Mouse (Mus musculus) liver, embryonic 15.5 days (tissue): ENCODE measurements around the gene Jkamp. TPM values are rescaled to one million over a fixed set of nuclear protein-coding genes. Genes with fewer than 3 reads are reported as not detected.

Experiments used
- ATAC-seq: fragments of 200-750 bp; cut with Nextera tagmentation; 2 replicates; pipeline ENCODE4 v1.8.0; 2017; ENCODE audit warnings: moderate number of reproducible peaks, mild to moderate bottlenecking, moderate library complexity; ENCODE audit not compliant: insufficient read depth
- H3K27ac ChIP-seq: fragments of 300-500 bp; sonication (generic); replicated peaks from 2 replicates; pipeline ENCODE4 v1.5.1; 2015; ENCODE audit warnings: mild to moderate bottlenecking, inconsistent platforms
- H3K27me3 ChIP-seq: fragments of 300-500 bp; sonication (generic); 2 replicates; pipeline ENCODE4 v1.6.1; 2015; ENCODE audit warnings: mild to moderate bottlenecking, inconsistent platforms
- H3K36me3 ChIP-seq: fragments of 300-500 bp; sonication (generic); replicated peaks from 2 replicates; pipeline ENCODE4 v1.6.1; 2015; ENCODE audit warnings: moderate library complexity, mild to moderate bottlenecking, inconsistent platforms
- H3K4me1 ChIP-seq: fragments of 300-500 bp; sonication (generic); replicated peaks from 2 replicates; pipeline ENCODE4 v1.6.1; 2015; ENCODE audit warnings: inconsistent platforms
- H3K4me2 ChIP-seq: fragments of 300-500 bp; sonication (generic); 2 replicates; pipeline ENCODE4 v1.6.1; 2015; ENCODE audit warnings: moderate library complexity, mild to moderate bottlenecking, inconsistent platforms
- H3K4me3 ChIP-seq: fragments of 300-500 bp; sonication (generic); replicated peaks from 2 replicates; pipeline ENCODE4 v1.5.1; 2015; ENCODE audit warnings: mild to moderate bottlenecking, inconsistent platforms
- H3K9ac ChIP-seq: fragments of 300-500 bp; sonication (generic); 2 replicates; pipeline ENCODE4 v1.6.1; 2015; ENCODE audit warnings: moderate library complexity, mild to moderate bottlenecking, inconsistent platforms
- H3K9me3 ChIP-seq: fragments of 300-500 bp; sonication (generic); replicated peaks from 2 replicates; pipeline ENCODE4 v1.6.1; 2016; ENCODE audit warnings: inconsistent platforms
- WGBS: fragments of 180-500 bp; shearing (Covaris S2); methylation state at CpG from one replicate; pipeline ENCODE4 v1.1.7; 2015; ENCODE audit warnings: mixed read lengths; ENCODE audit not compliant: insufficient replicate concordance; 5-methylcytosine and 5-hydroxymethylcytosine counted together
- polyA plus RNA-seq: library from polyadenylated mRNA; unstranded; fragments of >200 nt; fragmentation: Nextera tagmentation; extraction: Ambion mirVana; gene quantifications from 2 replicates; pipeline ENCODE4 v1.2.1, GENCODE M21; 2015

The Jkamp gene
- polyA plus RNA-seq, 1 experiment from 2014 or later = 18.8 TPM

- ATAC-seq = no peak
- Histone ChIP-seq H3K27me3 (0 out of 2 replicates have a peak, but pooled peaks cover 6% of the 10 kb centered on the region), H3K36me3 (no peaks in the 10 kb centered on the region), H3K4me1 (no peaks in the 10 kb centered on the region), H3K9ac (no peak overlapping the region), H3K27ac (no peak overlapping the region), H3K4me2 (no peak overlapping the region), H3K4me3 (no peak overlapping the region), H3K9me3 (no peaks in the 10 kb centered on the region)
- 38% methylated on average over 6 of the region's 6 CpGs for WGBS
These were observed 31.5 kb upstream of the Jkamp start for GRCm38 (mm10) chr12:72053851-72054250.

GRCm38 (mm10) chr12:72057780-72058179 lies 27.6 kb upstream of the Jkamp start:
- H3K27me3 ChIP-seq = 0 out of 2 replicates have a peak, but pooled peaks cover 3% of the 10 kb centered on the region
- no peaks in the 10 kb centered on the region for H3K4me1 ChIP-seq
- no peak overlapping the region for H3K4me2 ChIP-seq
- ATAC-seq = no peak
- no peak overlapping the region for H3K4me3 ChIP-seq
- H3K9ac ChIP-seq = no peak overlapping the region
- H3K36me3 ChIP-seq = no peaks in the 10 kb centered on the region
- H3K9me3 ChIP-seq = no peaks in the 10 kb centered on the region
- H3K27ac ChIP-seq = no peak overlapping the region
- 63% methylated on average over 1 of the region's 1 CpGs for WGBS

- ATAC-seq = peak; percentile 31; the same call in 1 of the 2 replicates
- peaks cover 66% of the 10 kb centered on the region for H3K27me3 ChIP-seq
These were observed 15.6 kb upstream of the Jkamp start for GRCm38 (mm10) chr12:72069626-72070326.

GRCm38 (mm10) chr12:72070327-72071269 lies 14.8 kb upstream of the Jkamp start, which contains the start of gene Gpr135:
Gene Gpr135 (minus strand): TSS chr12:72071125.
- H3K9ac ChIP-seq = no peak within 1 kb of the TSS
- peak within 1 kb of the TSS; percentile 58 for H3K4me3 ChIP-seq
- H3K4me2 ChIP-seq = peak within 1 kb of the TSS; percentile 82
- H3K27me3 ChIP-seq = peaks cover 61% of the 10 kb centered on the region
- H3K9me3 ChIP-seq = no peaks in the 10 kb centered on the region
- peaks cover 15% of the 10 kb centered on the region for H3K4me1 ChIP-seq
- under 1% methylated on average over 94 of the region's 94 CpGs for WGBS
- no peak within 1 kb of the TSS for H3K27ac ChIP-seq
- H3K36me3 ChIP-seq = peaks cover 5% of the 10 kb centered on the region
- peak; percentile 63 for ATAC-seq

More at GRCm38 (mm10) chr12:72069626-72070326, 15.6 kb upstream of the Jkamp start:
- no peaks in the 10 kb centered on the region for H3K9me3 ChIP-seq
- H3K4me2 ChIP-seq = peak overlapping the region; percentile 82
- H3K4me3 ChIP-seq = peak overlapping the region; percentile 58
- peaks cover 15% of the 10 kb centered on the region for H3K4me1 ChIP-seq
- H3K27ac ChIP-seq = no peak overlapping the region
- peaks cover 5% of the 10 kb centered on the region for H3K36me3 ChIP-seq
- WGBS = 5% methylated on average over 40 of the region's 40 CpGs
- no peak overlapping the region for H3K9ac ChIP-seq

GRCm38 (mm10) chr12:72078248-72078647 lies 7.1 kb upstream of the Jkamp start:
- WGBS = 66% methylated on average over 3 of the region's 3 CpGs

GRCm38 (mm10) chr12:72081961-72082360 lies 3.4 kb upstream of the Jkamp start:
- H3K4me2 ChIP-seq = 0 out of 2 replicates have a peak overlapping the region, but pooled peaks have one; percentile 53
- no peak overlapping the region for H3K4me3 ChIP-seq
- no peak for ATAC-seq
- H3K36me3 ChIP-seq = no peaks in the 10 kb centered on the region
- peaks cover 30% of the 10 kb centered on the region for H3K4me1 ChIP-seq
- 33% methylated on average over 3 of the region's 3 CpGs for WGBS
- no peaks in the 10 kb centered on the region for H3K9me3 ChIP-seq
- H3K27ac ChIP-seq = no peak overlapping the region
- H3K27me3 ChIP-seq = peaks cover 33% of the 10 kb centered on the region
- H3K9ac ChIP-seq = no peak overlapping the region

More at GRCm38 (mm10) chr12:72078248-72078647, 7.1 kb upstream of the Jkamp start:
- no peaks in the 10 kb centered on the region for H3K9me3 ChIP-seq
- no peak overlapping the region for H3K9ac ChIP-seq
- H3K4me1 ChIP-seq = peaks cover 7% of the 10 kb centered on the region
- peaks cover 5% of the 10 kb centered on the region for H3K36me3 ChIP-seq
- H3K27me3 ChIP-seq = peaks cover 13% of the 10 kb centered on the region
- ATAC-seq = peak; percentile 37; the same call in 1 of the 2 replicates
- H3K27ac ChIP-seq = no peak overlapping the region
- no peak overlapping the region for H3K4me3 ChIP-seq
- H3K4me2 ChIP-seq = no peak overlapping the region

GRCm38 (mm10) chr12:72082370-72082769 lies 3.0 kb upstream of the Jkamp start:
- Histone ChIP-seq H3K27me3 (peaks cover 33% of the 10 kb centered on the region), H3K9me3 (no peaks in the 10 kb centered on the region), H3K27ac (no peak overlapping the region), H3K4me2 (peak overlapping the region; percentile 53), H3K9ac (no peak overlapping the region), H3K36me3 (no peaks in the 10 kb centered on the region), H3K4me1 (peaks cover 30% of the 10 kb centered on the region), H3K4me3 (no peak overlapping the region; the same call in 1 of the 2 replicates)
- no peak for ATAC-seq
- WGBS = 20% methylated on average over 18 of the region's 18 CpGs

GRCm38 (mm10) chr12:72083265-72083664 lies 2.1 kb upstream of the Jkamp start:
- Histone ChIP-seq H3K9ac (no peak overlapping the region), H3K27me3 (peaks cover 33% of the 10 kb centered on the region), H3K9me3 (no peaks in the 10 kb centered on the region), H3K4me1 (peaks cover 30% of the 10 kb centered on the region), H3K4me2 (no peak overlapping the region), H3K27ac (no peak overlapping the region), H3K36me3 (no peaks in the 10 kb centered on the region), H3K4me3 (no peak overlapping the region)
- WGBS = 58% methylated on average over 9 of the region's 9 CpGs
- ATAC-seq = no peak

GRCm38 (mm10) chr12:72084261-72085023 lies 947 bp upstream of the Jkamp start:
- Histone ChIP-seq H3K4me1 (peaks cover 30% of the 10 kb centered on the region), H3K27ac (peak overlapping the region; percentile 80), H3K9ac (peak overlapping the region; percentile 46), H3K4me3 (peak overlapping the region; percentile 86), H3K4me2 (peak overlapping the region; percentile 88), H3K36me3 (no peaks in the 10 kb centered on the region), H3K27me3 (peaks cover 33% of the 10 kb centered on the region), H3K9me3 (no peaks in the 10 kb centered on the region)
- 9% methylated on average over 46 of the region's 46 CpGs for WGBS
- peak; percentile 12 for ATAC-seq

- Histone ChIP-seq H3K36me3 (no peaks in the 10 kb centered on the region), H3K27ac (peak overlapping the region; percentile 80), H3K4me1 (peaks cover 30% of the 10 kb centered on the region), H3K27me3 (peaks cover 33% of the 10 kb centered on the region), H3K9ac (peak overlapping the region; percentile 46; the same call in 1 of the 2 replicates), H3K4me3 (peak overlapping the region; percentile 86), H3K9me3 (no peaks in the 10 kb centered on the region), H3K4me2 (peak overlapping the region; percentile 88)
- ATAC-seq = peak; percentile 4
- WGBS = under 1% methylated on average over 31 of the region's 31 CpGs
These were observed 413 bp upstream of the Jkamp start for GRCm38 (mm10) chr12:72085024-72085328.
